Mouse (Mus musculus) intestine, embryonic 16.5 days (tissue): ENCODE results near the gene Exoc4. TPM values are rescaled to one million over a fixed set of nuclear protein-coding genes. Genes with fewer than 3 reads are reported as not detected.

Experiments
- ATAC-seq: fragments of 200-750 bp; cut with Nextera tagmentation; 2 replicates; pipeline ENCODE4 v1.8.0; 2017; ENCODE audit warnings: moderate TSS enrichment, moderate library complexity
- H3K27ac ChIP-seq: fragments of 300-500 bp; sonication (generic); 2 replicates; pipeline ENCODE4 v1.5.1; 2014; ENCODE audit warnings: mild to moderate bottlenecking, low read length
- H3K27me3 ChIP-seq: fragments of 300-500 bp; sonication (generic); replicated peaks from 2 replicates; pipeline ENCODE4 v1.6.1; 2014; ENCODE audit warnings: low read length, control low read depth, mixed read lengths; ENCODE audit not compliant: control insufficient read depth, insufficient read depth
- H3K36me3 ChIP-seq: fragments of 300-500 bp; sonication (generic); 2 replicates; pipeline ENCODE4 v1.6.1; 2014; ENCODE audit warnings: low read length, control low read depth; ENCODE audit not compliant: control insufficient read depth, insufficient read depth
- H3K4me1 ChIP-seq: fragments of 300-500 bp; sonication (generic); 2 replicates; pipeline ENCODE4 v1.6.1; 2014; ENCODE audit warnings: low read length, control low read depth, mixed read lengths; ENCODE audit not compliant: control insufficient read depth, insufficient read depth
- H3K4me2 ChIP-seq: fragments of 300-500 bp; sonication (generic); 2 replicates; pipeline ENCODE4 v1.6.1; 2014; ENCODE audit warnings: low read depth, low read length, control low read depth
- H3K4me3 ChIP-seq: fragments of 300-500 bp; sonication (generic); 2 replicates; pipeline ENCODE4 v1.5.1; 2014; ENCODE audit warnings: mild to moderate bottlenecking, low read length
- H3K9ac ChIP-seq: fragments of 300-500 bp; sonication (generic); 2 replicates; pipeline ENCODE4 v1.6.1; 2014; ENCODE audit warnings: low read depth, low read length
- H3K9me3 ChIP-seq: fragments of 300-500 bp; sonication (generic); 2 replicates; pipeline ENCODE4 v1.6.1; 2016; ENCODE audit warnings: low read length, control low read depth; ENCODE audit not compliant: control insufficient read depth
- WGBS: fragments of 180-500 bp; shearing (Covaris S2); extraction: QIAGEN DNeasy Blood & Tissue Kit; methylation state at CpG from one replicate; pipeline ENCODE4 v1.1.7; 2014; 5-methylcytosine and 5-hydroxymethylcytosine counted together
- polyA plus RNA-seq: library from polyadenylated mRNA; unstranded; fragments of >200 nt; fragmentation: Nextera tagmentation; extraction: Ambion mirVana; gene quantifications from 2 replicates; pipeline ENCODE4 v1.2.1, GENCODE M21; 2015

The Exoc4 gene
- polyA plus RNA-seq, 1 experiment from 2014 or later, result 24.1 TPM

DNA sequence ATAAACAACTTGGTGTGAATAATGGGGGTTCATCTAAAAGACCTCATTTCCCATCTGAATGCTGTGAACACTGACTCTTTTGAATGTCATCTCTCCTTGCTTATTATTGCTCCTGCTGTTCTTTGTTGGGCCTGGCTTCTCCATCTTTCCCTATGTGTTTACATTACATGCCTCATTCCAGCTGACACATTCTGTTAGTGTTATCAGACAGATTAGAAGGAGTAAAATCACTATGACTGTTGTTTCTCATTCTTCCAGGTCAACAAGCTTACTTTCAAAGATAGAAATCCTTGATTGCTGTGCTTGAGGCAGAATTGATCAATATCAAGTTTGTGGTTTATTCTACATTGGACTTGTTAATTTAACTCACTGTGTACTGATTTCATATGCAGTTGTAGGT, 377.0 kb downstream of the Exoc4 start:
- Histone ChIP-seq H3K27me3 (no peaks in the 10 kb centered on the region), H3K4me1 (no peaks in the 10 kb centered on the region), H3K27ac (no peak overlapping the region), H3K4me3 (no peak overlapping the region), H3K4me2 (no peak overlapping the region), H3K9ac (no peak overlapping the region), H3K9me3 (no peaks in the 10 kb centered on the region), H3K36me3 (no peaks in the 10 kb centered on the region)
- ATAC-seq, result no peak

DNA sequence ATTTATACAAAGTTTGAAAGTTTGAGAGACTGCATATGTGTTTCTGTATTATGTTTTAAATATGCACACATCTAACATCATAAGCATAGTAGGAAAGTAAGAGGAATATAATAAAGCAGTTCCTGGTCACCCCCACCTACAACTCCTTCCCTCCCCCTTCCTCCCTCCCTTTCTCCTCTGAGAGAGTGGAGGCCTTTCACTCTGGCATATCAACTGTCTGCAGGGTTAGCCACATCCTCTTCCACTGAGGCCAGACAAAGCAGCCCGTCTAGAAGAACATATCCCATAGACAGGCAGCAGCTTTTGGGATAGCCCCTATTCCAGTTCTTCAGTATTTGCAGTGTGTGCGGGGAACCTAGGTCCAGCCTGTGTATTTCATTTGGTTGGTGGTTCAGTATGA, 382.2 kb downstream of the Exoc4 start:
- Histone ChIP-seq H3K4me1 (no peaks in the 10 kb centered on the region), H3K27ac (no peak overlapping the region), H3K9ac (no peak overlapping the region), H3K9me3 (no peaks in the 10 kb centered on the region), H3K4me3 (no peak overlapping the region), H3K4me2 (no peak overlapping the region), H3K27me3 (no peaks in the 10 kb centered on the region), H3K36me3 (no peaks in the 10 kb centered on the region)
- no peak for ATAC-seq
- 84% methylated on average over 2 of the region's 2 CpGs for WGBS

DNA sequence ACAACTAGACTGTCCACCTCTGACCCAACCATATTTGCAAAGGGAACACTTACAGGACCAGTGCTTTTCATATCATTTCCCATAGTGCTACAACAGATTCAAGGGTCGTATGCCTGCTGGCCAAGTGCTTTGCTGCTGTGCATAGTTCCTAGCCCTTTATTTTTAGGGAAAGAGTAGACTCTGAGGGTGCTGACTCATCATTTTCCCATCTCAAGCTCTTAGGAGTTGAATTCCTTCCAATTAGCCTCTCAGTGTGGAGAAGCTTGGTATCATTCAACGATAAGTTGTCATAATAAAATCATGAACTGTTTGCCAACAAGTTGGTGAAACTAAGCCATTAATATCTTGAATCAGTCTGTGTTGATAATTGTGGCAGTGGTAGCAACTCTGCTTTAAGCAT, 388.3 kb downstream of the Exoc4 start:
- Histone ChIP-seq H3K4me3 (no peak overlapping the region), H3K9ac (no peak overlapping the region), H3K4me1 (no peaks in the 10 kb centered on the region), H3K27me3 (no peaks in the 10 kb centered on the region), H3K4me2 (no peak overlapping the region), H3K9me3 (no peaks in the 10 kb centered on the region), H3K27ac (no peak overlapping the region), H3K36me3 (no peaks in the 10 kb centered on the region)
- no peak for ATAC-seq
- 70% methylated on average over 2 of the region's 2 CpGs for WGBS

DNA sequence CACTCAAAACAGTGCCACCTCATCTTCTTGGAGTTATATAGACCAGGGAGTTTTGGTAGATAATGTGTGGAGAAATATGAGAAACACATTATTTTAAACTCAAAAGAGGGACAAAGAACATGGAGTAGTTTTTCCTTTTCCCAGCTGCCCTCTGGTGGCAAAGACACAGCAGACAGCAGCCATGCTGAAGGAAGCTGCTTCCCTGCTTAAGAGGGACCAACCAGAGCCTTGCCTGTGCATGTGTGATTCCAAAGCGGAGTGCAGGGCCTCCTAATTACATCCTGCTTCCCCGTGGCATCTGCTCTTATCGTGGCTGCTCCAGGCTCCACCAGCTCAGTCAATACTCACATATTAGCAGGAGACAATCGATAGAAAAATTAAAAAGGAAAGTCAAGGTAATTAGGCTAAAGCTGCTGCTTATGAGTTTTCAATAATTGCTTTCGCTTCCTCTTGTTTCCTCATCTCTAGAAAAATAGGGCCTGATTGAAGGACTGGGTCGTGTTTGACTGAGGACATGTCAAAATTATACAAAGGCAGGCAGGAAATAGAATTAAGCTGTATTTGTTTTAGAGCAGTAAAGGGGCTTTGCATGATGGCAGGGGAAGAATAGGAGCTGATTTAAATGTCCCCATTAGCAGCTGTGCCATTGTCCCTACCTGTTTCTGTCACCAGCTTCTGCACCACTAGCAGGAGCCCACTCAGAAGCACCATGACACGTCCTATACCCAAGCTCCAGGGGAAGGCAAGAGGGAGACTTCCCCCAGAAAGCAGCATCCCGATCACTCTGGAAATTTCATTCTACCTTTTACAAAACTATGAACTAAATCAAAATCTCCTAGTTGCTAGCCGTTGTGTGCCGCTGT, 433.1 kb downstream of the Exoc4 start:
- Histone ChIP-seq H3K4me2 (no peak overlapping the region), H3K4me1 (0 out of 2 replicates have a peak, but pooled peaks cover 2% of the 10 kb centered on the region), H3K27me3 (no peaks in the 10 kb centered on the region), H3K9me3 (no peaks in the 10 kb centered on the region), H3K4me3 (no peak overlapping the region), H3K27ac (no peak overlapping the region), H3K9ac (no peak overlapping the region), H3K36me3 (no peaks in the 10 kb centered on the region)
- peak; percentile 40; the same call in 1 of the 2 replicates for ATAC-seq
- WGBS, result 50% methylated on average over 10 of the region's 10 CpGs

DNA sequence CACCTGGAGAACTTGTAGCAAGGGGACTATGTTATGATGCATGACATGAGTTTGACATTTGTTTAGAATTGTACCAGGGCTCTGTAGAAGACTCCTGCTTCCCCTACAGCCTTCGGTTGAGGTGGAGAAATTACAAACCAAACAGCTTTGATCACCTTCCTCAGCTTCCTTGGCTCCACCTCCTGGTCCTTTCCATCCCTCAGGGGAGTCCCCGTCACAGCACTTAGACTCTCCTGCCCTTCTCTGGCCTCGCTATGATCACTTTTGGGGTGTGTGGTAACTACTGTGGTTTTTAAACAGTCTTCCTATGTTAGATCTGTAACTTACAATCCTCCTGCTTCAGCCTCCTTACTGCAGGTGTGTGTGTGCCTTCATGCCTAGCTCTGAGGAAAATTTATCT, 434.6 kb downstream of the Exoc4 start:
- Histone ChIP-seq H3K9me3 (no peaks in the 10 kb centered on the region), H3K4me3 (no peak overlapping the region), H3K27me3 (no peaks in the 10 kb centered on the region), H3K4me1 (0 out of 2 replicates have a peak, but pooled peaks cover 2% of the 10 kb centered on the region), H3K27ac (no peak overlapping the region), H3K4me2 (no peak overlapping the region), H3K36me3 (no peaks in the 10 kb centered on the region), H3K9ac (no peak overlapping the region)
- WGBS, result 69% methylated on average over 3 of the region's 3 CpGs
- no peak for ATAC-seq

DNA sequence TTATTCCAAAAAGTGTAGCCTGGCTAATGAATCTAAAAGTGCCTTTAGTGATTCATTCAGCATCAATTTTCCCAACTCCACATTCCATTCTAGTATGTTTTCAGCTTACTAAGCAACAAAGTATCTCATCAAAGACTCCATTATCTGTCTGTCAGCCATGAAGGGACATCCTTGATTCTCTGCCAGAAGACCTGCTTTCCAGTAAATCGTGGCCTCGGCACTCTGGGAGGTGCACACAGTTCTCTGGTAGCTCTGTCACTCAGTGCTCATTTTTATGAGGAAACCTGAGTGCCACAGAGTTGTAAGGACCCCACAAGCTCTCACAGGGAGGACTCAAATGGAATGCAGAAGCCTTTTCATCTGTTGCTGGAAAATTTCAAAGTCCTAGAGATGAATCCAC, 436.4 kb downstream of the Exoc4 start:
- Histone ChIP-seq H3K4me3 (no peak overlapping the region), H3K27me3 (no peaks in the 10 kb centered on the region), H3K27ac (no peak overlapping the region), H3K9me3 (no peaks in the 10 kb centered on the region), H3K36me3 (no peaks in the 10 kb centered on the region), H3K4me1 (0 out of 2 replicates have a peak, but pooled peaks cover 2% of the 10 kb centered on the region), H3K4me2 (no peak overlapping the region), H3K9ac (no peak overlapping the region)
- ATAC-seq, result no peak
- WGBS, result 60% methylated on average over 2 of the region's 2 CpGs

DNA sequence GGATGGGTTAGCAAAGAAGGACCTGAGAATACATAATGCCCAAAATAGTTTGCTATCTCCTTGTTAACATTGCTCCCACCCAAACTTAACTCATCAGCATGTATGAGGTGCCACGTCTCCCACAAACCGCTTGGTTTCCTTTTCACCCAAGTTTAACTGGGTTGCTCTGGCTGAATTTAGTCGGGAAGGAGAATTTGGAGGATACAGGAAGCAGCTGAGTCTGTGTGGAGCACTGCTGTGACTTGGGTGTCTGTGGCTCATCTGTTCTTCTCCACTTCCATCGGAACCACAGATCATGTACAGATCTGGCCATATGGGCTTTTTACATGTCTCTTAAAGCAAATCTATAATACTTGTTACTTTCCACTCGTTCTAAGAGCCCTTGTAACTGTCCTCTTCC, 441.7 kb downstream of the Exoc4 start:
- Histone ChIP-seq H3K27me3 (no peaks in the 10 kb centered on the region), H3K36me3 (no peaks in the 10 kb centered on the region), H3K9me3 (no peaks in the 10 kb centered on the region), H3K27ac (no peak overlapping the region), H3K4me1 (no peaks in the 10 kb centered on the region), H3K4me2 (no peak overlapping the region), H3K9ac (no peak overlapping the region), H3K4me3 (no peak overlapping the region)
- ATAC-seq, result no peak
- WGBS, result 88% methylated on average over 5 of the region's 5 CpGs

DNA sequence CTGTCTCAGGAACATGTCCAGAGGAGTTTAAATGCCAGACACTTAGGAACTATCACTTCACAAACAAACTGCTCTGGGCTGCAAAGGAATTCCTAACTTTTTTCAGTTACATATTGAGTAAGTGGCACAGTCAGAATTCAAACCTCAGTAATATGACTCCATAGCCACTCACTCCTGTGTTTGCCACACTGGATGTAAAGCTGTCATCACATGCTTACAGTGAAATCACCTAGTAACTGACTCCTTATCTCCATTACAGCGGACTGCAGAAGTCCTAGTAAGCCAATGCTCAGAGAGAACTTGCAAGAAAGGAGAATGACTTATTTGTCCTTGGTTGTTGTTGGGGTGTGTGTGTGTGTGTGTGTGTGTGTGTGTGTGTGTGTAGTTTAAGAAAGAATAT, 448.1 kb downstream of the Exoc4 start:
- ATAC-seq, result no peak
- WGBS, result 77% methylated on average over 1 of the region's 1 CpGs
- Histone ChIP-seq H3K9me3 (no peaks in the 10 kb centered on the region), H3K36me3 (no peaks in the 10 kb centered on the region), H3K27me3 (no peaks in the 10 kb centered on the region), H3K4me2 (no peak overlapping the region), H3K27ac (no peak overlapping the region), H3K4me1 (no peaks in the 10 kb centered on the region), H3K4me3 (no peak overlapping the region), H3K9ac (no peak overlapping the region)

DNA sequence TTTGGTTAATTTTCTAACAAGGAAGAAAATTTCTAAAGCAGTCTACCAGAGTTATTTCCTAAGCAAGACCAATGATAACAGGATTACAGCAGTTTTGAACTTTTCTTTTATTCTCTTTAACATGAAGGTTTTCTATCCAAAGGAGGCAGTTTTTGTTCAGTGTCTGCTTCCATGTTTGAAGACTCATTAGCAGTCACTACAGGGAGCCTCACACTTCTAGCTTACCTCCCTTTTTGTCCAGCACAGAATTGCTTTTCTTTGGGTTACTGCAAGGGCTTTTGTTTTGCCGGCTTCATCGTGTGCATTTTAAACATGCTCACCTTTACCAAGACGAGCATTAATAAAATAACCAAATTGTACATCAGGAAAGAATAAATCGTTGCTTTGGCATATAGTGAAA, 460.0 kb downstream of the Exoc4 start:
- Histone ChIP-seq H3K27ac (no peak overlapping the region), H3K36me3 (no peaks in the 10 kb centered on the region), H3K4me1 (no peaks in the 10 kb centered on the region), H3K4me3 (no peak overlapping the region), H3K27me3 (no peaks in the 10 kb centered on the region), H3K9ac (no peak overlapping the region), H3K9me3 (no peaks in the 10 kb centered on the region), H3K4me2 (no peak overlapping the region)
- no peak for ATAC-seq
- WGBS, result 84% methylated on average over 4 of the region's 4 CpGs

DNA sequence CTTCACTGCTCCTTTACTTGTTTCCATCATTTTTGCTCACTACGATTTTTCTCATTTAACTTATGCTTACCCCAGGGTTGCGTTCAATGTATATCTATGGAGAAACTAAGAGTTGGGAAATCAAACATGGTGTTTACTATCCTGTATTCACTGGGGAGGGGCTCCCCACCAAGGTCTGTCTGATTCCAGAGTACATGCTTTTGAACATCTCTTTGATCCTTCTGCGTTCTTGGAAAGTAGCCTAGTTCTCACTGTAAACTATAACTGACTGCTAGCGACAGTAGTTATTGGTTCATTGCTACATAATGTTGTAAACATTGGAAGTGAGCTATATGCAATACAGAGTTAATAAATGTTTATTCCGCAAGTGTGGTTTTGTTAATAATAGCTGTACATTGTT, 460.5 kb downstream of the Exoc4 start:
- Histone ChIP-seq H3K4me1 (no peaks in the 10 kb centered on the region), H3K9ac (no peak overlapping the region), H3K4me3 (no peak overlapping the region), H3K4me2 (no peak overlapping the region), H3K27ac (no peak overlapping the region), H3K9me3 (no peaks in the 10 kb centered on the region), H3K36me3 (no peaks in the 10 kb centered on the region), H3K27me3 (no peaks in the 10 kb centered on the region)
- WGBS, result 73% methylated on average over 5 of the region's 5 CpGs
- ATAC-seq, result no peak
